Mouse (Mus musculus): Measurements from ENCODE around the gene Ncoa1.

DNA sequence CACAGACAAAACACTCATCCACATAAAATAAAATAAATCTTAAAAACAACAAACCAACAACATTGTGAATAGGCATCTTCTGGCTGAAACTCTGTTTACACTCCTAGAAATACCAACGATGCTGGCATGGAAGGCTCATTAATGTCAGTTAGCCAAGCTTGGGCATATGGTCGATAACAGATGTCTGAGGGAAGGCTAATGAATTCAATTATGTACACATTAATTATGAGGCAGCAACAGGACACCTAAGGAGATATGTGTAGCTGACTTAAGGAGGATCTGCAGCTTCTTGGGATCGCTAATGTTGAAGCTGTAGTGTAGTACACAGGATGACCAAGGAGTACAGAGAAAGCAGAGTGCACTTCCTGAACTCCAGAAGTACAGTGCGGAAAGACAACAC, 100.5 kb downstream of the Ncoa1 start:
- TF ChIP-seq EP300 (IDR thresholded peaks at IDR 0.05; ENCODE audit: low read depth) = no peak
- no peak for TF ChIP-seq CTCF (IDR thresholded peaks at IDR 0.05; ENCODE audit: low read depth)
